Mouse (Mus musculus): Measurements from ENCODE around the gene A530032D15Rik.
"Not testable (repeated sequence)": the region's sequence is repeated elsewhere in the genome, so short reads cannot be mapped to it uniquely, and the experiment has no call there.

The A530032D15Rik gene

DNA sequence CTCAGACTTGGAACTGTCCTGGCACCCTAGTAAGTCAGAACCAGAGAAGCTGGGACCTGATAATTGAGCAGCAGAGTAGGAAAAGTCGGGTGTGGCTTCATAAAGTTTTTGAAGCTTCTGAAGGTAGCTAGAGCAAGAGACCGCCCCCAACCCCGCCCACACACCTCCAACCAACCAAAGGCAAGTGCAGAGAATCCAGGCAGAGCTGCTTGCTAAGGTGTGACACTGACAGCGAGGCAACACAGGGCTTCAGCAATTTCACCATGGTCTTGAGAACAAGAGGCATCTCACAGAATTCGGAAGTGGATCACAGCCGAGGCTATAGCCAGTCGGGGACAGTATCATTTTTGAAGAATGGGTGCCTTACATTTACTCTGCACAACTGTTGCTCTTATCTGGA, at the start of gene A530032D15Rik:
Gene A530032D15Rik, minus strand, starts transcription at position 101 of the 400 bp plus-strand sequence.
- not testable (repeated sequence) for DNase-seq (ENCODE audit: low read depth, low spot score)

DNA sequence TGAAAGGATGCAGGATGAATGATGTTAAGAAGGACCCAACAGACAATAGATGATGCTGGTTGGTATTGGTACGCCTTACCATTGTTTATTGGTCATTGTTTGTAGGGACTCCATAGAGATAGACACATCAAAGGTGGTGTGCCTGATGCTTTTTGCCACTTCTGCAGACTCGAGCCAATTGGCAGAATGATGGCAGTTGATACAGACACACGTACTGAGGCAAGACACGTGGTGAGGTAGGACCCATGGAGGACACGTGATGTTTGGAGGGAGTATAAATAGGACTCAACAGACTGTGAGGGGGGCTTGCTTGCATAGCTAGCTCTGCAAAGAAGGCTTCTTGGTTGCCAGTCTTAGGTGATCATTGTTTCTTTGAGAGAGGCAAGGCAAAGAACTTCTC, 45.5 kb upstream of the A530032D15Rik start:
- not testable (repeated sequence) for DNase-seq (ENCODE audit: low read depth, low spot score)

DNA sequence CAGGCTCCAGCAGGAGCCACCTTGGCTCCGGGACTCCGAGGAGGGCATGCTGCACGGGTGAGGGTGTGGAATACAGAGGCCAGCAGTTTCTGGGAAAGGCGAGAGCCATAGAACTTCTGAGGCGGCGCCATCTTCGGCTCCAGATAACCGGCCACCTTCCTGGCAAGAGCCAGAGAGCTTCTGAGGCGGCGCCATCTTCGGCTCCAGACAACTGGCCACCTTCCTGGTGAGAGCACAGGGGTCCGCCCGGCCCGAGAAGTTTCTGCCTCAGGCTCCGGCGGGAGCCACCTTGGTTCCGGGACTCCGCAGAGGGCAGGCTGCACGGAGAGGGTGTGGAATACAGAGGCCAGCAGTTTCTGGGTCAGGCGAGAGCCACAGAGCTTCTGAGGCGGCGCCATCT, 24.0 kb upstream of the A530032D15Rik start:
- not testable (repeated sequence) for DNase-seq (ENCODE audit: low read depth, low spot score)

DNA sequence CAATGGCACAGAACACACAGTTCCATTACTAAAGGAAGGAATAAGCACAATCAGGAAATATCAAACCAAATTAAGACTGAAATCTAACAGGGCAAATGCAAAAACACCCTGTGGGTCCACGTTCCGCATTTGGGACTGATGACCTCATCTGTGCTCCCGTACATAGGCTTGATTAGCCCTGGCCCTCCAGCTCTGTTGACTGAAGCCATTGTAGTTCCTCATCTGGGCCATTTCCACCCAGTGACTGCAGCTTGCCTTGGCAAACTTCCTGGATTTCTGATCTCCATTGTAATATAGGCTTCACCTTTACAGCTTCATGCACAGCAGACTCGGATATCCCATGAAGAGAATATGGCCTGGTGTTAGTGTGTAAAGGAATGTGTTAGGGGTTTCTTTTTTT, 12.2 kb upstream of the A530032D15Rik start:
- not testable (repeated sequence) for DNase-seq (ENCODE audit: low read depth, low spot score)

DNA sequence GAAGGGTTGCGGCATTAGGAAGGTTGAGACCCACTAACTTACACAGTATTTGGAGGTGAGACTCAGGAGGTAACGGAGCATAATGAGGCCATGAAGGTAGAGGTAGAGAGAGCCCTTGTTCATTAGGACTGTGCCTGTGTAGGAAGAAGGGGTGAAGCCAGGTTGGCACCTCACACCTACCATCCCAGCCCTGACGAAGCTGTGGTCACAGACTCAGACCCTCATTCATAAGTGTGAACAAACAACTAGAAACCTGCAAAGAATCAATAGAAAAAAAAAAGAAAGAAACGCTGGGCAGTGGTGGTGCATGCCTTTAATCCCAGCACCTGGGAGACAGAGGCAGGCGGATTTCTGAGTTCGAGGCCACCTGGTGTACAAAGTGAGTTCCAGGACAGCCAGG, 8.7 kb upstream of the A530032D15Rik start:
- not testable (repeated sequence) for DNase-seq (ENCODE audit: low read depth, low spot score)

DNA sequence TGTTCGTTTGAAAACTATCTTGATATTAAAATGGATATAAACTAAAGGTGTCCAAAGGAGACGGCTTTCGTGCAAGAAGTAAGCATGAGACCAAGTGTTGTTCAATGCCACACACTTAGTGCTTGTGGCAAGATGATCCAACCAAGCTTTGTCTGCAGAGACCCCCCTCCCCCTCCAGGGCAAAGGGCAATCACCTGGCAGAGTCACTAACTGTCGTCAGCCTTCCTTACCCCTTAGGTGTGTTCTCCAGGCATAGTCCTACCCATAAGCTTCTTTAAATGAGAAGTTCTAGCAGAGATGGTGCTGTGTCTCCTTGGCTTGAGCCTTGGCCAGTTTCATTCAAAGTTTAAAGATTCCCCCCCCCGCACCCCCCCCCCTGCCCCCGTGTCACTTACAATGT, 7.9 kb upstream of the A530032D15Rik start:
- DNase-seq (ENCODE audit: low read depth, low spot score) = not testable (repeated sequence)

DNA sequence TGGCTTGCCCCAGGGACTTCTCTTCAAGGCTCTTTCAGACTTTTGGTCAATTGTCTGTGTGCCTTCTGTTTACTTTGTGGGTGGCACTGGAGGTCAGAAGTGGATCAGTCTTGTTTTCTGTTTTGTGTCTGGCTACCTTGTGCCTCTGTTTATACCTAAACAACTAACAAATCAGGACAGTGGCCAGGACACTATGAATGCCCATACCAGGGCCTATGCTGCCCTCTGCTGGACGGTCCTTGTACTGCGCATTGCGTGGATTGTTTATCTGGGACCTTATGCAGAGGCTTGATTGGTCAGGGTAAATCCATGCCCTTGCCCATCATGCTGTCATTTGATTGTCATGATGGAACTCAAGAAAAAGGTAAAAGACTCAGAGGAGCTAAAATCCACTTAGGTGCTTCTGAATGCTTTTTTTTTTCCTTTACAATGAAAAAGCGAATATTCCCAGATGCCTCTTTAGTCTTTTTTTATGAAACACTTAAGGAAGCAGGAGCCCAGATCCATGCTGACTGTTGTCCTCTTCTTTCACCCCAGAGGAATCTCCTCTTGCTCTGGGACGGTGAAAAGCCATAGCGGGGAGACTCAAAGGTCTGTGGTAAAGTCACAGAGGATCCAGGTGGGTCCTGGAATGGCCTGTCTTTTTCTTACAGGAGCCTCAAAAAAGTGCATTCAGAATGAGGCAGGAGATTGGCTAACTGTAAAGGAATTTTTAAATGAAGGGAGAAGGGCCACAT, 5.2 kb upstream of the A530032D15Rik start:
- not testable (repeated sequence) for DNase-seq (ENCODE audit: low read depth, low spot score)

- not testable (repeated sequence) for DNase-seq (ENCODE audit: low read depth, low spot score)
Observed at GRCm38 (mm10) chr1:85114078-85114477, 4.4 kb upstream of the A530032D15Rik start.

- DNase-seq (ENCODE audit: low read depth, low spot score) = not testable (repeated sequence)
Observed at GRCm38 (mm10) chr1:85112889-85113288, 3.2 kb upstream of the A530032D15Rik start.

DNA sequence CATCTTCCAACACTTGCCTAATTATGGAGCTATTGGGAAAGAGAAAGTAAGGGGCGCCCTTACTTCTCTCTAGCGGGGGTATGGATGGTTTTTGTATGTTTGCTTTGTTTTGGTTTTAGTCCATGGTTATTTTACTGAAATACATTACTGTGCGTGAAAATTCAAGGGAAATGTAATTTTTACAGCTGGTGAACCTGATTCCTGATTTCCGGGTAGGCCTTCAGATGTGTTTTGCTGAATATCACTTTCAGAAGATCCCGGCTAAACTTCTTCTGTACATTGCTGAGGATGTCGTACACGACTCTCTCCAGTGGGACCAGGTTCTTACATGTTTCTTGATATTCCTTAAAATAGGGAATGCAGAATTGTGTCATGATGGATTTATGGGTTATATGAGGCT, 2.6 kb upstream of the A530032D15Rik start:
- DNase-seq (ENCODE audit: low read depth, low spot score) = not testable (repeated sequence)

DNA sequence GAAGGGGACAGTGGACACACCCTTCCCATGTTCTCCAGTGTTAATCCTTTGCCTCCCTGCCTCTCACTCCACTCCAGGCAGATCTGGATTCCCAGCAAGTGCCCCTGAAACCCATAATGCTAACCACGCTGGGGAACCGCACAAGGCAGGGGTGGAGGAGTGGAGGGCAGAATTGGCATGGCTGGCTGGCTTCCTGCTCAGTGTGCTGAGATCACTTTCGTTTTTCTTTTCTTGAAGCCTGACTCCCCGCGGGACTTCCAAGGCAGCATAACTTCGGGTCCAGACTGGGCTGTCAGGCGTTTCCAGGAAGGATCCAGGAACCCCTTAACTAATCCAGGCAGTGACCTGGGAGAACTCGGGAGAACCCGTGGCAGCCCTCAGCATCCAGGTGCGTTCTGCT, 1.9 kb upstream of the A530032D15Rik start:
- not testable (repeated sequence) for DNase-seq (ENCODE audit: low read depth, low spot score)

DNA sequence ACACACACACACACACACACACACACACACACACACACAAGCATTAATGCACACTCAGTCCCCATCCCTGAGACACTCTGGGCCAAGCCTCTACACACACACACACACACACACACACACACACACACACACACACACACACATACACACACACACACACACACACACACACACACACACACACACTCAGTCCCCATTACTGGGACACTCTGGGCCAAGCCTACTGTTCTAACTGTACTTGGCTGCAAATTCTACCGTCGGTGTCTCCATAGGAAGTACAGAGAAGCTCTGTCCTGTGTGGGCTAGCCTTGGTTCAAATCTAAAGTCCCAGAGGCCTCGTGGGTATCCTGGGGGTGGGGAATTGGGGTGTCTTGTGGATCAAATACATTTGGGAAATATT, 1.2 kb upstream of the A530032D15Rik start:
- not testable (repeated sequence) for DNase-seq (ENCODE audit: low read depth, low spot score)

- not testable (repeated sequence) for DNase-seq (ENCODE audit: low read depth, low spot score)
Observed at GRCm38 (mm10) chr1:85106013-85106412, 3.6 kb downstream of the A530032D15Rik start.

- not testable (repeated sequence) for DNase-seq (ENCODE audit: low read depth, low spot score)
Observed at GRCm38 (mm10) chr1:85105336-85105735, 4.3 kb downstream of the A530032D15Rik start.

GRCm38 (mm10) chr1:85101754-85102153, 7.9 kb downstream of the A530032D15Rik start:
- not testable (repeated sequence) for DNase-seq (ENCODE audit: low read depth, low spot score)

GRCm38 (mm10) chr1:85099864-85100263, 9.8 kb downstream of the A530032D15Rik start, which contains the start of gene Gm10553:
Gene Gm10553, plus strand, starts transcription at chr1:85100164.
- DNase-seq (ENCODE audit: low read depth, low spot score) = not testable (repeated sequence)

DNA sequence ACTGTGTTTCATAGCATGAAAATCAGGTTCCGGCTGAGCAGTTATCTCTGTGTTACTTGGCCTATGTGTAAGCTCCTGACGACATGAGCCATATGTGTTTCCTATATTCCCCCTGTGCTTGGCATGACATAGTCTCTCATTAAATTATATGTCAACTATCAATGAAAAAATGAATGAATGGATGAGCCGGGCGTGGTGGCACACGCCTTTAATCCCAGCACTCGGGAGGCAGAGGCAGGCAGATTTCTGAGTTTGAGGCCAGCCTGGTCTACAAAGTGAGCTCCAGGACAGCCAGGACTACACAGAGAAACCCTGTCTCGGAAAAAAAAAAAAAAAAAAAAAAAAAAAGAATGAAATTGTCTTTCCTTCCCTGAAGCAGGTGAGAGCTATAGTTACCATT, 10.6 kb downstream of the A530032D15Rik start:
- DNase-seq (ENCODE audit: low read depth, low spot score) = not testable (repeated sequence)

DNA sequence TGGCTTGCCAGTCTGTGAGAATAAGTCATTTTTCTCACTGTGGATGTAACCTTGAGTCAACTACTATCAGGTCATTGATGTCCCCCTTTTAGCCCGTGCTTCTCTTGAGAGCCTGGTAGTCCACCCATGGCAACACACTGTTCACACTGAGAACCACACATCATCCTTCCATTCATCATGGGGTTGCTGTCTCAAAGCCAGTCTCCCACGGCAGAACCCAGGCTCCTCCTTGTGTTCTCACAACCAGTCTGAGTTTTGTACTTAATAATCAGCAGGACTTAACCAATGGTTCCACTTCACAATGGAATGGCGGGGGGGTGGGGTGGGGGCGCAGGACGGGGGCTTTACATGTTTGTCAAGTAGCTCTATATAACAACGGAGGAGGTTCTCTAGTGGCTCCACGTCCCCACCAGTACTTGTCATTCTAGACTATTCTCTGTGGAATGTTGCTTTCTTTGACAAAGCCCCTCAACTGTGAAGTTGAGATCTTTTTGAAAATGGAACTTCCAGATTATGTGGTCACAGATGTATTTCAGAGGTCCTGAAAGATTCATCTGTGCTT, 16.6 kb downstream of the A530032D15Rik start:
- not testable (repeated sequence) for DNase-seq (ENCODE audit: low read depth, low spot score)

GRCm38 (mm10) chr1:85092169-85092568, 17.5 kb downstream of the A530032D15Rik start:
- not testable (repeated sequence) for DNase-seq (ENCODE audit: low read depth, low spot score)

DNA sequence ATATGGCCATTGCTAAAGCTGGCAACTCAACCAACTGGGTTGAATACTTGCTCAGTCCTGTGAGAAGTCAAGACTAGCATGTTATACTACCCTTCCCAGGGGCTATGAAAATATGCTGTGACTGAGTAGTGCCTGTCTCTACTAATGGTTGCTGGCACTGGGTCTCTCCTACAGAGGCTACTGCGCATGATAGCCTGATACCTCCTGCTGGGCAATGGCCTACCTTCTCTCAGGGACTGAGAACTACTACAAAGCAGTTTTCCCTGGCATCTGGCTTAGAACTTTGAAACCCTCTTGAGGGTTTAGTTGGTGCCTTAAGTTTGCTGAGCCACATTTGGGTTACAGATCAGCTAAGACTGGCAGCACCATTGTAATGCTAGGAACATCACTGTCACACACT, 23.4 kb downstream of the A530032D15Rik start:
- DNase-seq (ENCODE audit: low read depth, low spot score) = not testable (repeated sequence)

DNA sequence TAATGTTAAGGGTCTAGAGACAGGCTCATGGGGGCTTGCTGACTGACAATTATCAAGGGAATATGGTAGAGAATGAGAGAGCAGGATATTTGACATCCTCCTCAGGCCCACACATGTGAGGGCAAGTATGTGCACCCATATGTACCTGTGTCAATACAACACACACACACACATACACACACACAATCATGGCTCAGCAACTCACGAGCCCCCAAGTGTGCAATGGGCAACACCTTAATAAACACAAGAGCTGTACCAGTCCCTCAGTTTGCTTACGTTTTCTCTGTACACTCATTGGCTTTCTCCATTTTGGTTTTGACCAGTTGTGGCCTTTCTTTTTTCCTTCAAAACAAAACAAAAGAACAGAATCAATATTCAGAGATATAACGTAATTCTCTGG, 24.9 kb downstream of the A530032D15Rik start:
- DNase-seq (ENCODE audit: low read depth, low spot score) = not testable (repeated sequence)

DNA sequence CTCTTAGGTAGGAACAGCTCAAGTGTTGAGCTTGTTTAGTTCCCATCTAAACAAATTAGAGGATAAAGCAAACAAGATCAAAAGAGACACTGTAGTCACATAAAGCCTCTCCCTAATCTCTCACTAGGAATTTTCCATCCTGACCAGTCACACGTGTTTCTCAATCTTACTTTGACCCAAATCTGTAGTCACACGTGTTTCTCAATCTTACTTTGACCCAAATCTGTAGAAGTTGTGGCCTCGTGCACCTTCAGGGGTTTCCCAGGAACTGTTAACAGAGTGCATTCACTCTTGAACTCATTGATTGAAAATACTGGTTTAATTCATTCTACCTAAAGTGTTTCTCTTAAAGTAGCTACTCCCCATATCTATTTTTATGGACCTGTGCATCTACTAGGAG, 36.6 kb downstream of the A530032D15Rik start:
- DNase-seq (ENCODE audit: low read depth, low spot score) = not testable (repeated sequence)

- not testable (repeated sequence) for DNase-seq (ENCODE audit: low read depth, low spot score)
Observed at GRCm38 (mm10) chr1:85071690-85072089, 38.0 kb downstream of the A530032D15Rik start.
